Mouse (Mus musculus) E14TG2a.4 (cell line): ENCODE results near the gene Cdsn.
"Not testable (repeated sequence)": the region's sequence is repeated elsewhere in the genome, so short reads cannot be mapped to it uniquely, and the experiment has no call there.

Experiments used
- H3K27me3 ChIP-seq: 2 replicates; pipeline ENCODE4 v1.6.1; 2014; ENCODE audit warnings: low read length, control low read depth; ENCODE audit not compliant: insufficient read depth
- H3K36me3 ChIP-seq: 2 replicates; pipeline ENCODE4 v1.6.1; 2014; ENCODE audit warnings: low read length, control low read depth; ENCODE audit not compliant: insufficient read depth
- H3K4me1 ChIP-seq: replicated peaks from 2 replicates; pipeline ENCODE4 v1.6.1; 2014; ENCODE audit warnings: low read depth, low read length, control low read depth
- H3K4me3 ChIP-seq: replicated peaks from 2 replicates; pipeline ENCODE4 v1.5.1; 2014; ENCODE audit warnings: mild to moderate bottlenecking, low read length
- H3K9me3 ChIP-seq: 2 replicates; pipeline ENCODE4 v1.6.1; 2014; ENCODE audit warnings: low read length, control low read depth
- CTCF ChIP-seq: conservative IDR thresholded peaks from 2 replicates; pipeline ENCODE4 v1.5.1; 2014; ENCODE audit warnings: low read length
- NANOG ChIP-seq: IDR thresholded peaks from 2 replicates; pipeline ENCODE4 v1.6.1; 2014; ENCODE audit warnings: borderline replicate concordance, low read length, mixed read lengths
- POU5F1 ChIP-seq: IDR thresholded peaks from 2 replicates; pipeline ENCODE4 v1.6.1; 2014; ENCODE audit warnings: low read length, borderline replicate concordance

Cdsn gene

GRCm38 (mm10) chr17:35551881-35552414 lies at the start of gene Cdsn:
Gene Cdsn (plus strand): TSS chr17:35552128.
- H3K36me3 ChIP-seq, result peaks cover 17% of the 10 kb centered on the region; the same call in 1 of the 2 replicates
- H3K4me1 ChIP-seq, result peaks cover 76% of the 10 kb centered on the region
- 0 out of 2 replicates have a peak within 1 kb of the TSS, but pooled peaks have one; percentile 17 for H3K4me3 ChIP-seq
- TF ChIP-seq NANOG (no peak), CTCF (no peak), POU5F1 (no peak)
- H3K9me3 ChIP-seq, result no peaks in the 10 kb centered on the region
- H3K27me3 ChIP-seq, result no peaks in the 10 kb centered on the region

GRCm38 (mm10) chr17:35502226-35502625 lies 49.7 kb upstream of the Cdsn start:
- TF ChIP-seq POU5F1, result no peak
- TF ChIP-seq NANOG, result no peak
- no peak for TF ChIP-seq CTCF
- no peaks in the 10 kb centered on the region for H3K9me3 ChIP-seq
- H3K27me3 ChIP-seq, result no peaks in the 10 kb centered on the region
- peak overlapping the region; percentile 61 for H3K4me3 ChIP-seq
- peaks cover 72% of the 10 kb centered on the region for H3K4me1 ChIP-seq
- peaks cover 7% of the 10 kb centered on the region for H3K36me3 ChIP-seq

GRCm38 (mm10) chr17:35502762-35503161 lies 49.2 kb upstream of the Cdsn start:
- H3K4me1 ChIP-seq, result peaks cover 72% of the 10 kb centered on the region
- H3K4me3 ChIP-seq, result peak overlapping the region; percentile 61
- peaks cover 13% of the 10 kb centered on the region for H3K36me3 ChIP-seq
- H3K27me3 ChIP-seq, result no peaks in the 10 kb centered on the region
- TF ChIP-seq NANOG (no peak), CTCF (no peak), POU5F1 (no peak)
- H3K9me3 ChIP-seq, result no peaks in the 10 kb centered on the region

- peak; percentile 98 for TF ChIP-seq NANOG
- peak; percentile 100 for TF ChIP-seq POU5F1
- TF ChIP-seq CTCF, result no peak
- peak overlapping the region; percentile 99 for H3K4me3 ChIP-seq
- H3K9me3 ChIP-seq, result no peaks in the 10 kb centered on the region
These were observed 48.1 kb upstream of the Cdsn start for GRCm38 (mm10) chr17:35503849-35504248.

GRCm38 (mm10) chr17:35504628-35505481 lies 47.1 kb upstream of the Cdsn start:
- Histone ChIP-seq H3K4me1 (peaks cover 65% of the 10 kb centered on the region), H3K4me3 (peak overlapping the region; percentile 99), H3K9me3 (no peaks in the 10 kb centered on the region), H3K27me3 (no peaks in the 10 kb centered on the region), H3K36me3 (peaks cover 34% of the 10 kb centered on the region)
- TF ChIP-seq CTCF (no peak), NANOG (peak; percentile 99)

More at GRCm38 (mm10) chr17:35503849-35504248, 48.1 kb upstream of the Cdsn start:
- H3K4me1 ChIP-seq, result peaks cover 67% of the 10 kb centered on the region
- H3K36me3 ChIP-seq, result peaks cover 23% of the 10 kb centered on the region
- H3K27me3 ChIP-seq, result no peaks in the 10 kb centered on the region

GRCm38 (mm10) chr17:35505776-35506175 lies 46.2 kb upstream of the Cdsn start, which contains the start of gene Pou5f1:
Gene Pou5f1 (plus strand): TSS chr17:35506018.
- peak within 1 kb of the TSS; percentile 99 for H3K4me3 ChIP-seq
- TF ChIP-seq NANOG, result no peak
- TF ChIP-seq CTCF, result no peak
- TF ChIP-seq POU5F1, result no peak
- H3K36me3 ChIP-seq, result peaks cover 40% of the 10 kb centered on the region
- no peaks in the 10 kb centered on the region for H3K9me3 ChIP-seq
- H3K4me1 ChIP-seq, result peaks cover 58% of the 10 kb centered on the region
- no peaks in the 10 kb centered on the region for H3K27me3 ChIP-seq

GRCm38 (mm10) chr17:35506881-35507280 lies 45.0 kb upstream of the Cdsn start:
- H3K4me1 ChIP-seq, result peaks cover 58% of the 10 kb centered on the region
- H3K4me3 ChIP-seq, result peak overlapping the region; percentile 99
- TF ChIP-seq NANOG (no peak), CTCF (no peak), POU5F1 (no peak)
- no peaks in the 10 kb centered on the region for H3K27me3 ChIP-seq
- no peaks in the 10 kb centered on the region for H3K9me3 ChIP-seq
- H3K36me3 ChIP-seq, result peaks cover 51% of the 10 kb centered on the region

GRCm38 (mm10) chr17:35507556-35508260 lies 44.2 kb upstream of the Cdsn start:
- Histone ChIP-seq H3K9me3 (no peaks in the 10 kb centered on the region), H3K27me3 (no peaks in the 10 kb centered on the region), H3K4me1 (peaks cover 60% of the 10 kb centered on the region), H3K36me3 (peaks cover 59% of the 10 kb centered on the region), H3K4me3 (peak overlapping the region; percentile 99)
- TF ChIP-seq NANOG, result no peak
- no peak for TF ChIP-seq CTCF

- Histone ChIP-seq H3K4me1 (peaks cover 60% of the 10 kb centered on the region), H3K36me3 (peaks cover 65% of the 10 kb centered on the region), H3K4me3 (peak overlapping the region; percentile 99)
- not testable (repeated sequence) for H3K9me3 ChIP-seq, H3K27me3 ChIP-seq
These were observed 43.6 kb upstream of the Cdsn start for GRCm38 (mm10) chr17:35508279-35508678.
